Mouse (Mus musculus): ENCODE data around the gene Sec22b.

DNA sequence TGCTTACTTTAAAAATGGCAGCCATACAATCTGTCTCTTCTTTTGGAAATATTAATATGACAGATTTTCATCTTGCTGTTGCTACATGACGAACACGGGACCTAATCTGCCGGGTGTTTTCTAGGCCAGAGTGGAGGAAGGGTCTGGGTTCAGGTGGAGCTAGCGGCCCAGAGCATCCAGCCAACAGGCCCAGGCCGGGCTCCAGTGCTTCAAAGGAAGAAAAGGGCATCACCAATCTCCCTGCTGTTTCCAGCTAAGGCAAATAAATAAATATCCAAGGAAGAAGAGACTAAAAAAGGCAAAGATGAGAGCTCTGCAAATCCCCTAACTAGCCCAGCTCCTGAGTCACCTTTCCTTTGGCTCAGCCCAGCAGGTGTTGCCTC lies 13.2 kb upstream of the Sec22b start:
- TF ChIP-seq CTCF (IDR thresholded peaks at IDR 0.05; ENCODE audit: control insufficient read depth, insufficient read depth, insufficient replicate concordance, low read depth, low read length): no peak
- no peak for TF ChIP-seq POLR2A (IDR thresholded peaks at IDR 0.05; ENCODE audit: control insufficient read depth, low read depth, low read length)
